Comparison of ENCODE assay signal across 26 mouse cellular contexts in the genomic region with DNA sequence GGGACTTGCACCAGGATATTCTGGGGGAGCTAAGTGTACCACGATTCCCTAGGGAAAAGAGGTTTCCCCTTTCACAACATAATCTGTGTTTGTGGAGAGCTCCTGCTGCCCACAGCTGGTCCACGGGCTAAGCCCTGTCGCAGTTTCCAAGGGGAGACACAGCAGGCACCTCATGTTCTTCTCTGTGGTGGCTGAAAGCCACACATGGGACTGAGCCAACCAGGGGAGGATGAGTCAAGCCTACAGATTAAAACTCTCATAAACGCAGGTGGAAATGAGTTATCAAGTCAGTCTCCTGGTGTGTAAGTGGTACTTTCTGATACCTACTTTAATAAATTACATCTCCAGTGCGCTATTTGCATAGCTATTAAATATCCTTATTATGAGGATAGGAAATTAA. TPM values are rescaled to one million over a fixed set of nuclear protein-coding genes. Genes with fewer than 3 reads are reported as not detected.
DNase-seq lines count a peak whose midpoint lies in the region; ATAC-seq and TF ChIP-seq lines count a peak whose summit lies in the region.
"Had no signal": no experiment of that assay in that cellular context is flagged by ENCODE, and none has a peak within 500 bp of the region (broad histone marks: within the 10 kb centered on the region; RNA-seq: fewer than 3 reads in every experiment).

No protein-coding gene starts in this region.

- H3K27me3 ChIP-seq in hindbrain, postnatal 0 days (ENCODE audit: insufficient read depth, low read length) = no peaks in the 10 kb centered on the region
- no peaks in the 10 kb centered on the region for H3K27me3 ChIP-seq in hindbrain, embryonic 10.5 days (ENCODE audit: insufficient read depth, poor library complexity, severe bottlenecking)
- H3K27me3 ChIP-seq in embryonic facial prominence, embryonic 15.5 days = no peaks in the 10 kb centered on the region
- no peaks in the 10 kb centered on the region for H3K27me3 ChIP-seq in neural tube, embryonic 14.5 days (ENCODE audit: control insufficient read depth, insufficient read depth, low read length)
- H3K27me3 ChIP-seq: embryonic facial prominence, embryonic 13.5 days; heart, embryonic 13.5 days had no signal

- intact Hi-C loops in gastrocnemius, adult 2 months (cut with DNase I) = no loop called here

- 33% methylated on average over 5 of the region's 5 CpGs for whole genome bisulfite sequencing in hindbrain, postnatal 0 days
- 59% methylated on average over 5 of the region's 5 CpGs for WGBS in hindbrain, embryonic 10.5 days
- 55% methylated on average over 5 of the region's 5 CpGs for WGBS in embryonic facial prominence, embryonic 15.5 days
- 56% methylated on average over 5 of the region's 5 CpGs for WGBS in neural tube, embryonic 14.5 days

- peak; percentile 66 for DNase-seq in gastrocnemius, adult 2 months
- DNase-seq in gastrocnemius, postnatal 10 days = no peak
- peak; percentile 35 for DNase-seq in hindbrain, postnatal 0 days (ENCODE audit: low spot score)
- DNase-seq in hindbrain, embryonic 10.5 days (ENCODE audit: low spot score) = no peak
- DNase-seq in urinary bladder, postnatal 14 days (ENCODE audit: low spot score) = no peak
- DNase-seq: adrenal gland, adult 2 months; cerebellum, adult 9-10 months; kidney, adult 8-10 months; kidney, postnatal 14 days; lung, adult 18-20 months; lung, postnatal 14 days; right cerebral cortex, adult 18-20 months; thymus, postnatal 25 days had no signal

- no peak overlapping the region for H3K4me2 ChIP-seq in hindbrain, postnatal 0 days (ENCODE audit: low read depth, low read length)
- H3K4me2 ChIP-seq in embryonic facial prominence, embryonic 15.5 days (replicated peaks) = no peak overlapping the region
- H3K4me2 ChIP-seq in neural tube, embryonic 14.5 days (ENCODE audit: low read depth, low read length) = no peak overlapping the region
- H3K4me2 ChIP-seq: embryonic facial prominence, embryonic 13.5 days; heart, embryonic 13.5 days had no signal

- H3K9me3 ChIP-seq in hindbrain, postnatal 0 days (ENCODE audit: low read length) = no peaks in the 10 kb centered on the region
- no peaks in the 10 kb centered on the region for H3K9me3 ChIP-seq in hindbrain, embryonic 10.5 days
- H3K9me3 ChIP-seq in embryonic facial prominence, embryonic 15.5 days (replicated peaks) = no peaks in the 10 kb centered on the region
- H3K9me3 ChIP-seq in neural tube, embryonic 14.5 days (ENCODE audit: control insufficient read depth, low read length) = no peaks in the 10 kb centered on the region
- H3K9me3 ChIP-seq: embryonic facial prominence, embryonic 13.5 days; heart, embryonic 13.5 days; limb, embryonic 10.5 days had no signal

- H3K4me1 ChIP-seq in hindbrain, postnatal 0 days (ENCODE audit: insufficient read depth, low read length) = no peaks in the 10 kb centered on the region
- H3K4me1 ChIP-seq in hindbrain, embryonic 10.5 days (replicated peaks) = 0 out of 2 replicates have a peak, but pooled peaks cover 3% of the 10 kb centered on the region
- H3K4me1 ChIP-seq in embryonic facial prominence, embryonic 15.5 days = no peaks in the 10 kb centered on the region
- H3K4me1 ChIP-seq in neural tube, embryonic 14.5 days (ENCODE audit: control insufficient read depth, insufficient read depth, low read length) = no peaks in the 10 kb centered on the region
- H3K4me1 ChIP-seq: embryonic facial prominence, embryonic 13.5 days; heart, embryonic 13.5 days; limb, embryonic 10.5 days had no signal

- peak overlapping the region; percentile 8; the same call in 1 of the 2 replicates for H3K27ac ChIP-seq in gastrocnemius, adult 2 months
- H3K27ac ChIP-seq in hindbrain, postnatal 0 days = no peak overlapping the region
- H3K27ac ChIP-seq in hindbrain, embryonic 10.5 days = no peak overlapping the region
- H3K27ac ChIP-seq in embryonic facial prominence, embryonic 15.5 days (replicated peaks) = no peak overlapping the region
- H3K27ac ChIP-seq in neural tube, embryonic 14.5 days (ENCODE audit: low read depth, low read length) = no peak overlapping the region
- H3K27ac ChIP-seq: embryonic facial prominence, embryonic 13.5 days; heart, embryonic 13.5 days; limb, embryonic 10.5 days had no signal

- no peak overlapping the region for H3K4me3 ChIP-seq in gastrocnemius, adult 2 months
- H3K4me3 ChIP-seq in hindbrain, postnatal 0 days (ENCODE audit: low read length) = no peak overlapping the region
- no peak overlapping the region for H3K4me3 ChIP-seq in hindbrain, embryonic 10.5 days
- no peak overlapping the region for H3K4me3 ChIP-seq in embryonic facial prominence, embryonic 15.5 days (replicated peaks)
- no peak overlapping the region for H3K4me3 ChIP-seq in neural tube, embryonic 14.5 days (ENCODE audit: low read depth, low read length)
- H3K4me3 ChIP-seq: embryonic facial prominence, embryonic 13.5 days; heart, embryonic 13.5 days; limb, embryonic 10.5 days had no signal

- TF ChIP-seq CTCF in gastrocnemius, adult 2 months (IDR thresholded peaks at IDR 0.05) = no peak
- TF ChIP-seq CTCF in hindbrain, postnatal 0 days (IDR thresholded peaks at IDR 0.05; ENCODE audit: low read depth) = no peak

- no peak overlapping the region for H3K9ac ChIP-seq in hindbrain, postnatal 0 days (replicated peaks; ENCODE audit: low read length)
- no peak overlapping the region for H3K9ac ChIP-seq in embryonic facial prominence, embryonic 15.5 days
- H3K9ac ChIP-seq in neural tube, embryonic 14.5 days (replicated peaks; ENCODE audit: low read depth, low read length) = no peak overlapping the region
- H3K9ac ChIP-seq: embryonic facial prominence, embryonic 13.5 days; heart, embryonic 13.5 days had no signal

- no peak for ATAC-seq in hindbrain, postnatal 0 days
- 0 out of 2 replicates have a peak, but pooled peaks have one; percentile 39 for ATAC-seq in embryonic facial prominence, embryonic 15.5 days (ENCODE audit: insufficient number of reproducible peaks, low FRiP score, low TSS enrichment, low read depth)
- 0 out of 2 replicates have a peak, but pooled peaks have one; percentile 28 for ATAC-seq in neural tube, embryonic 14.5 days (ENCODE audit: low read depth)
- ATAC-seq: inflammation-experienced regulatory T-cells, adult 6 months; midbrain, embryonic 16.5 days had no signal

- H3K36me3 ChIP-seq in hindbrain, postnatal 0 days (ENCODE audit: insufficient read depth, low read length) = no peaks in the 10 kb centered on the region
- no peaks in the 10 kb centered on the region for H3K36me3 ChIP-seq in hindbrain, embryonic 10.5 days
- no peaks in the 10 kb centered on the region for H3K36me3 ChIP-seq in embryonic facial prominence, embryonic 15.5 days
- no peaks in the 10 kb centered on the region for H3K36me3 ChIP-seq in neural tube, embryonic 14.5 days (ENCODE audit: control insufficient read depth, insufficient read depth, low read length)
- H3K36me3 ChIP-seq: embryonic facial prominence, embryonic 13.5 days; heart, embryonic 13.5 days; limb, embryonic 10.5 days had no signal

RNA-seq across cellular contexts. Expression of gene Fam124a, which starts 19.4 kb away (rescaled TPM):
- 1 to 10 TPM; 2.9 to 3.9 TPM for total RNA-seq in gastrocnemius, adult 2 months (2021)
- 1 to 10 TPM; 3.2 to 3.3 TPM for total RNA-seq in gastrocnemius, postnatal 10 days (2021)
- 31.3 and 40.8 TPM in 2 replicates for total RNA-seq in hindbrain, postnatal 0 days (2014; rRNA removed)
- polyA plus RNA-seq in hindbrain, postnatal 0 days (2015; fragmentation: Nextera tagmentation; extraction: Ambion mirVana) = 37.5 and 41.2 TPM in 2 replicates
- polyA plus RNA-seq in hindbrain, embryonic 10.5 days (2016; fragmentation: Nextera tagmentation; extraction: Ambion mirVana) = 2.4 and 5.8 TPM in 2 replicates
- polyA plus RNA-seq in embryonic facial prominence, embryonic 15.5 days (2015; fragmentation: Nextera tagmentation; extraction: Ambion mirVana) = 3.6 and 5.4 TPM in 2 replicates
- polyA plus RNA-seq in neural tube, embryonic 14.5 days (2014; fragmentation: Nextera tagmentation; extraction: Ambion mirVana) = 35.4 and 52.4 TPM in 2 replicates
- total RNA-seq: hematopoietic stem cell, adult 5-6 weeks; megakaryocyte-erythroid progenitor cell, adult 5-6 weeks had no signal
- polyA plus RNA-seq: inflammation-experienced regulatory T-cells, adult 6 months had no signal

RNA-seq across cellular contexts. Expression of gene Gm4131, which starts 30.6 kb away (rescaled TPM):
- total RNA-seq in gastrocnemius, adult 2 months (2021) = not detected
- total RNA-seq in gastrocnemius, postnatal 10 days (2021) = not detected
- total RNA-seq in hindbrain, postnatal 0 days (2014; rRNA removed) = not detected in 2 replicates
- 0.25 and 0.26 TPM in 2 replicates for polyA plus RNA-seq in hindbrain, postnatal 0 days (2015; fragmentation: Nextera tagmentation; extraction: Ambion mirVana)
- not detected in 2 replicates for polyA plus RNA-seq in hindbrain, embryonic 10.5 days (2016; fragmentation: Nextera tagmentation; extraction: Ambion mirVana)
- 0.18 TPM in 1 of 2 replicates, not detected in the other for polyA plus RNA-seq in embryonic facial prominence, embryonic 15.5 days (2015; fragmentation: Nextera tagmentation; extraction: Ambion mirVana)
- 0.17 and 0.40 TPM in 2 replicates for polyA plus RNA-seq in neural tube, embryonic 14.5 days (2014; fragmentation: Nextera tagmentation; extraction: Ambion mirVana)
- total RNA-seq: adrenal gland, adult 2 months; hematopoietic stem cell, adult 5-6 weeks; layer of hippocampus, adult 8-10 months; liver, adult 2 months; megakaryocyte-erythroid progenitor cell, adult 5-6 weeks had no signal
- polyA plus RNA-seq: adrenal gland, adult 2 months; embryonic facial prominence, embryonic 13.5 days; frontal cortex, adult 2 months; heart, embryonic 13.5 days; inflammation-experienced regulatory T-cells, adult 6 months; limb, embryonic 10.5 days; liver, adult 2 months; small intestine, adult 2 months had no signal

Comparison
In these comparisons a context has a peak if more than half of its experiments do, and no peak if none do; other contexts are left out.
1. DNase-seq: peak in gastrocnemius, adult 2 months (single experiment) and hindbrain, postnatal 0 days (single experiment); none in gastrocnemius, postnatal 10 days (single experiment), hindbrain, embryonic 10.5 days (single experiment) and urinary bladder, postnatal 14 days (single experiment).